Mouse (Mus musculus): Measurements from ENCODE around the gene Arl6ip4. TPM values are rescaled to one million over a fixed set of nuclear protein-coding genes. Genes with fewer than 3 reads are reported as not detected.

The Arl6ip4 gene
- 122 and 138 TPM in 2 replicates for polyA plus RNA-seq (2014; fragmentation: Nextera tagmentation; extraction: Ambion mirVana)

GRCm38 (mm10) chr5:124115990-124116845 is at the start of gene Arl6ip4:
Gene Arl6ip4, plus strand, starts transcription at chr5:124116089.
- DNase-seq (ENCODE audit: low spot score) (peak; percentile 81), ATAC-seq (replicated peaks; ENCODE audit: low FRiP score) (no peak)
- Histone ChIP-seq H3K4me3 (ENCODE audit: low read depth, low read length) (peak within 1 kb of the TSS; percentile 93), H3K27ac (ENCODE audit: low read depth, low read length) (peak within 1 kb of the TSS; percentile 84), H3K9me3 (ENCODE audit: control insufficient read depth, low read length) (no peaks in the 10 kb centered on the region), H3K27me3 (replicated peaks; ENCODE audit: control insufficient read depth, insufficient read depth, low read length) (no peaks in the 10 kb centered on the region), H3K36me3 (ENCODE audit: control insufficient read depth, insufficient read depth, low read length) (peaks cover 26% of the 10 kb centered on the region), H3K4me1 (replicated peaks; ENCODE audit: control insufficient read depth, insufficient read depth, low read length) (peaks cover 24% of the 10 kb centered on the region), H3K4me2 (peak within 1 kb of the TSS; percentile 77), H3K9ac (ENCODE audit: low read depth, low read length) (peak within 1 kb of the TSS; percentile 98)
- under 1% methylated on average over 64 of the region's 64 CpGs for WGBS

- Histone ChIP-seq H3K4me2 (no peak overlapping the region), H3K4me1 (replicated peaks; ENCODE audit: control insufficient read depth, insufficient read depth, low read length) (peaks cover 12% of the 10 kb centered on the region; the same call in 1 of the 2 replicates), H3K9ac (ENCODE audit: low read depth, low read length) (no peak overlapping the region), H3K27me3 (replicated peaks; ENCODE audit: control insufficient read depth, insufficient read depth, low read length) (no peaks in the 10 kb centered on the region), H3K9me3 (ENCODE audit: control insufficient read depth, low read length) (no peaks in the 10 kb centered on the region), H3K36me3 (ENCODE audit: control insufficient read depth, insufficient read depth, low read length) (no peaks in the 10 kb centered on the region), H3K4me3 (ENCODE audit: low read depth, low read length) (no peak overlapping the region), H3K27ac (ENCODE audit: low read depth, low read length) (no peak overlapping the region)
- ATAC-seq (replicated peaks; ENCODE audit: low FRiP score) (no peak), DNase-seq (ENCODE audit: low spot score) (no peak)
- 79% methylated on average over 3 of the region's 3 CpGs for WGBS
Observed at GRCm38 (mm10) chr5:124069657-124070056, 46.2 kb upstream of the Arl6ip4 start.

- peaks cover 41% of the 10 kb centered on the region for H3K4me1 ChIP-seq (replicated peaks; ENCODE audit: control insufficient read depth, insufficient read depth, low read length)
- H3K9ac ChIP-seq (ENCODE audit: low read depth, low read length) = no peak overlapping the region
- H3K36me3 ChIP-seq (ENCODE audit: control insufficient read depth, insufficient read depth, low read length) = no peaks in the 10 kb centered on the region
- no peaks in the 10 kb centered on the region for H3K27me3 ChIP-seq (replicated peaks; ENCODE audit: control insufficient read depth, insufficient read depth, low read length)
- DNase-seq (ENCODE audit: low spot score) = no peak
- H3K27ac ChIP-seq (ENCODE audit: low read depth, low read length) = no peak overlapping the region
- WGBS = 58% methylated on average over 9 of the region's 9 CpGs
- ATAC-seq (replicated peaks; ENCODE audit: low FRiP score) = no peak
- no peak overlapping the region for H3K4me2 ChIP-seq
- H3K9me3 ChIP-seq (ENCODE audit: control insufficient read depth, low read length) = no peaks in the 10 kb centered on the region
- H3K4me3 ChIP-seq (ENCODE audit: low read depth, low read length) = no peak overlapping the region
Observed at GRCm38 (mm10) chr5:124073682-124074081, 42.2 kb upstream of the Arl6ip4 start.

- H3K27me3 ChIP-seq (replicated peaks; ENCODE audit: control insufficient read depth, insufficient read depth, low read length) = no peaks in the 10 kb centered on the region
- no peaks in the 10 kb centered on the region for H3K36me3 ChIP-seq (ENCODE audit: control insufficient read depth, insufficient read depth, low read length)
- peak overlapping the region; percentile 55; the same call in 1 of the 2 replicates for H3K27ac ChIP-seq (ENCODE audit: low read depth, low read length)
- no peak overlapping the region for H3K4me3 ChIP-seq (ENCODE audit: low read depth, low read length)
- peaks cover 47% of the 10 kb centered on the region for H3K4me1 ChIP-seq (replicated peaks; ENCODE audit: control insufficient read depth, insufficient read depth, low read length)
- 26% methylated on average over 10 of the region's 10 CpGs for WGBS
- no peaks in the 10 kb centered on the region for H3K9me3 ChIP-seq (ENCODE audit: control insufficient read depth, low read length)
- ATAC-seq (replicated peaks; ENCODE audit: low FRiP score) = no peak
- H3K4me2 ChIP-seq = no peak overlapping the region
- no peak for DNase-seq (ENCODE audit: low spot score)
- no peak overlapping the region for H3K9ac ChIP-seq (ENCODE audit: low read depth, low read length)
Observed at GRCm38 (mm10) chr5:124074845-124075307, 41.0 kb upstream of the Arl6ip4 start.

GRCm38 (mm10) chr5:124075716-124076115 is 40.2 kb upstream of the Arl6ip4 start:
- Histone ChIP-seq H3K36me3 (ENCODE audit: control insufficient read depth, insufficient read depth, low read length) (no peaks in the 10 kb centered on the region), H3K27ac (ENCODE audit: low read depth, low read length) (peak overlapping the region; percentile 55), H3K4me1 (replicated peaks; ENCODE audit: control insufficient read depth, insufficient read depth, low read length) (peaks cover 54% of the 10 kb centered on the region), H3K27me3 (replicated peaks; ENCODE audit: control insufficient read depth, insufficient read depth, low read length) (no peaks in the 10 kb centered on the region), H3K4me2 (no peak overlapping the region; the same call in 1 of the 2 replicates), H3K4me3 (ENCODE audit: low read depth, low read length) (no peak overlapping the region), H3K9ac (ENCODE audit: low read depth, low read length) (no peak overlapping the region), H3K9me3 (ENCODE audit: control insufficient read depth, low read length) (no peaks in the 10 kb centered on the region)
- ATAC-seq (replicated peaks; ENCODE audit: low FRiP score) (no peak), DNase-seq (ENCODE audit: low spot score) (no peak)
- 66% methylated on average over 9 of the region's 9 CpGs for WGBS

GRCm38 (mm10) chr5:124076559-124076958 is 39.3 kb upstream of the Arl6ip4 start:
- Histone ChIP-seq H3K27me3 (replicated peaks; ENCODE audit: control insufficient read depth, insufficient read depth, low read length) (no peaks in the 10 kb centered on the region), H3K9ac (ENCODE audit: low read depth, low read length) (no peak overlapping the region), H3K9me3 (ENCODE audit: control insufficient read depth, low read length) (no peaks in the 10 kb centered on the region), H3K4me2 (no peak overlapping the region), H3K4me3 (ENCODE audit: low read depth, low read length) (no peak overlapping the region), H3K36me3 (ENCODE audit: control insufficient read depth, insufficient read depth, low read length) (no peaks in the 10 kb centered on the region), H3K4me1 (replicated peaks; ENCODE audit: control insufficient read depth, insufficient read depth, low read length) (peaks cover 54% of the 10 kb centered on the region), H3K27ac (ENCODE audit: low read depth, low read length) (no peak overlapping the region)
- DNase-seq (ENCODE audit: low spot score) (no peak), ATAC-seq (replicated peaks; ENCODE audit: low FRiP score) (peak; percentile 33; the same call in 1 of the 2 replicates)
- WGBS = 58% methylated on average over 9 of the region's 9 CpGs

GRCm38 (mm10) chr5:124077241-124077640 is 38.6 kb upstream of the Arl6ip4 start:
- H3K27me3 ChIP-seq (replicated peaks; ENCODE audit: control insufficient read depth, insufficient read depth, low read length) = no peaks in the 10 kb centered on the region
- H3K4me2 ChIP-seq = no peak overlapping the region
- H3K4me3 ChIP-seq (ENCODE audit: low read depth, low read length) = no peak overlapping the region
- H3K4me1 ChIP-seq (replicated peaks; ENCODE audit: control insufficient read depth, insufficient read depth, low read length) = peaks cover 54% of the 10 kb centered on the region
- ATAC-seq (replicated peaks; ENCODE audit: low FRiP score) (no peak), DNase-seq (ENCODE audit: low spot score) (no peak)
- H3K9me3 ChIP-seq (ENCODE audit: control insufficient read depth, low read length) = no peaks in the 10 kb centered on the region
- no peak overlapping the region for H3K27ac ChIP-seq (ENCODE audit: low read depth, low read length)
- H3K9ac ChIP-seq (ENCODE audit: low read depth, low read length) = no peak overlapping the region
- H3K36me3 ChIP-seq (ENCODE audit: control insufficient read depth, insufficient read depth, low read length) = no peaks in the 10 kb centered on the region
- 65% methylated on average over 13 of the region's 13 CpGs for WGBS

GRCm38 (mm10) chr5:124077856-124078460 is 37.9 kb upstream of the Arl6ip4 start:
- WGBS = 61% methylated on average over 6 of the region's 6 CpGs
- ATAC-seq (replicated peaks; ENCODE audit: low FRiP score) (no peak), DNase-seq (ENCODE audit: low spot score) (no peak)
- H3K4me2 ChIP-seq = no peak overlapping the region
- H3K4me1 ChIP-seq (replicated peaks; ENCODE audit: control insufficient read depth, insufficient read depth, low read length) = peaks cover 54% of the 10 kb centered on the region
- H3K36me3 ChIP-seq (ENCODE audit: control insufficient read depth, insufficient read depth, low read length) = no peaks in the 10 kb centered on the region
- H3K9me3 ChIP-seq (ENCODE audit: control insufficient read depth, low read length) = no peaks in the 10 kb centered on the region
- H3K9ac ChIP-seq (ENCODE audit: low read depth, low read length) = no peak overlapping the region
- H3K27me3 ChIP-seq (replicated peaks; ENCODE audit: control insufficient read depth, insufficient read depth, low read length) = no peaks in the 10 kb centered on the region
- no peak overlapping the region for H3K27ac ChIP-seq (ENCODE audit: low read depth, low read length)
- H3K4me3 ChIP-seq (ENCODE audit: low read depth, low read length) = no peak overlapping the region

Data from liver, embryonic 11.5 days (tissue).